Mouse (Mus musculus) lung, adult 18-20 months (tissue): ENCODE measurements at regions not wholly inside any gene's neighbourhood (a gene's known extent, or its start where the extent isn't known, plus 50 kb on each side); places are given as distances from the start of the nearest gene placed in this dataset.

Experiments used
- DNase-seq, 2 experiments: peaks; one replicate each; pipeline ENCODE4 v3.0.0; 2022; ENCODE audit warnings: mixed read lengths in 2 of 2

GRCm38 (mm10) chr13:112078088-112078487, 210.2 kb upstream of the Ankrd55 start:
- DNase-seq: no peak

GRCm38 (mm10) chr13:112081935-112082334, 206.3 kb upstream of the Ankrd55 start:
- no peak for DNase-seq

- peak in 1 of 2 experiments; percentile 6 for DNase-seq
Observed at GRCm38 (mm10) chr13:112084484-112085278, 203.6 kb upstream of the Ankrd55 start.

DNA sequence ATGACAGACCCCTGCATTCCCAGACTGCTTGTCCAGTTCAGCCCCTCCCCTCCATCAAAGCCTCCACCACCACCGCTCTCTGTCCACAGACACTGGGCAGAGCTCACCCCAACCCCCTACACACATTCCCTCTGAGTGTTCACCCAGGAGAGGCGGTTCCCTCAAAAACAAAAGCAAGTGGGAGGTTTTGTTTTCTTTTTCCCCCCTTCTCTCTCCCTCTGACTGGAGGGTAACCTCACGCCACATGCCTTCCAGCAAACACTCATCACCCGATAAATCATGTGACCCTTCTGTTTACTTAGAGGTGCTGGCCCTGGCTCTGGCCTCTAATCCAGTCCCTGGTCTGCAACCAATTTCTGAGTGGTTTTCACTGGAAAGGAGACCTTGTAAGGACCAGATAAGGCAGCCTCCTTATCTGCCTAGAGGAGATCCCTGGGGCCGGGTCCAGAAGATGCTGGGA, 199.9 kb upstream of the Ankrd55 start:
- DNase-seq: peak; percentile 59 to 69

- DNase-seq: no peak
Observed at GRCm38 (mm10) chr13:112090737-112091136, 197.5 kb upstream of the Ankrd55 start.

DNA sequence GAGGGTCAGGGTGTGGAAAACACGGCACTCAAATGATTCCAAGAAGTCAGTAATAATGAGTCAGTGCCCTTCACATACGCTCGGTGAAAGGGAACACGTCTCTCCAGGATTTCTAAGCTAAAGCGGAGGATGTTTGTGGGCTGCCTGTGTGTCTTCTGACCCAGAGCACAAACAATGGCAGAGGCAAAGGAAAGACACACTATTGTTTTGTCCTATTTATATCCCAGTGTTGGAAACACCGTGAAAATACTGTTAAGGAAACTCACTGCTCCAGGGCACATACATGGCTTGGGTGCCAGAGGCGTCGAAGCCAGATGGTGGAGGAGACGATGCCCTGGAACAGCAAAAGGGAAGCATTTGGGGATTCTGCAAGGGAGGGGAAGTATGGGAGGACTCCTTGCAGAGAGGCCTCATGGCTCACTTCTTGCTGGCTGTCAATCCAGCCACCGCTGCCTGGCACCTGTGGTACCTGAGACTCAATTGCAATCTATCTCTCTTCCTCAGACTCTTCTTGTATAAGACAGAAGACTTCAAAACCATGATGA, 192.6 kb upstream of the Ankrd55 start:
- DNase-seq: no peak

- DNase-seq: no peak
Observed at GRCm38 (mm10) chr13:112099953-112100591, 188.2 kb upstream of the Ankrd55 start.

GRCm38 (mm10) chr13:112100592-112101420, 187.4 kb upstream of the Ankrd55 start:
- peak; percentile 50 to 78 for DNase-seq

DNA sequence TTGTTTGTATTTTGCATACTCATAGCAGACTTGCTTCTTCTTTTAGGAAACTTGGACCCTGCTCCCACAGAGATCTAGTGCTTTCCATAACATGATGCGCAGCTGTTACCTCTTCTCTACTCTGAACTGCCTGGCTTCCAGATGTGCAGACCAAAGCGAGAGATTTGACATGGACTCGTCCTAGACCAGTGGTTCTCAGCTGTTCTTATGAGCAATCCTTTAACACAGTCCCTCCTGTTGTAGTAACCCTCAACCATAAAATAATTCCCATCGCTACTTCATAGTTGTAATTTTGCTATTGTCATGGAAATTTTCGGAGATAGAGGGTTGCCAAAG, 186.9 kb upstream of the Ankrd55 start:
- no peak for DNase-seq

- no peak for DNase-seq
Observed at GRCm38 (mm10) chr13:112105953-112106352, 182.3 kb upstream of the Ankrd55 start.

GRCm38 (mm10) chr13:112114741-112115201, 173.5 kb upstream of the Ankrd55 start:
- peak; percentile 17 to 23 for DNase-seq

DNA sequence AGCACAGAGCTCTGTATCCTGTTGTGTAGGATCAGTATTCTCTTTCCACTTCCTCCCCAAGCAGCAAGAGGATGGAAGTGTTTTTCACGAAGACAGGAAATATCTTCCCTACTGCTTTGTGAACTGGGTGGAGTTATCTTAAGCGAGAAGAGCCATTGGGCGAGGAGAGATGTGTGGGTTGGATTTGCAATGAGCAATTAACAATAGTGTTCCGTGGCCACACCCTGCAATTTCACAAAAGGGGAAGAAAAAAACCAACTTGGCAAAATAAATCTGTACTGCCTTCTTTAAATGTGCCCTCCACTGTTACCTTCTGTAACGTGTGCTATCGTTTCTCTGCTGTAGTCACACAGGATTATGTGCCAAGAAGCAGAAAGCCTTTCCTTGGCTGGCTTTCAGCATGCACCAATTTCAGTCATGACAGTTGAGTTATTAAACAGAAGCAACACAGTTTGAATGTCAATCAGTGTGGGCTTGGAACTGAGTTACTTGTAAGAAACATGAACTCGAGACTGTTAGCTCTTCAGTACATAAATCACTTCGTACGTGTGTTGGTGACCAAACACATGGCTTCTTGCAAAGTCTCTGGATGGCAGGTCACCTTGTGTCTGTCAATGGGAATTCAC, 172.0 kb upstream of the Ankrd55 start:
- DNase-seq: no peak

GRCm38 (mm10) chr13:112118564-112118963, 169.7 kb upstream of the Ankrd55 start:
- DNase-seq: peak; percentile 14 to 40

GRCm38 (mm10) chr13:112119611-112120041, 168.6 kb upstream of the Ankrd55 start:
- no peak for DNase-seq

GRCm38 (mm10) chr13:112120346-112120745, 167.9 kb upstream of the Ankrd55 start:
- DNase-seq: no peak

DNA sequence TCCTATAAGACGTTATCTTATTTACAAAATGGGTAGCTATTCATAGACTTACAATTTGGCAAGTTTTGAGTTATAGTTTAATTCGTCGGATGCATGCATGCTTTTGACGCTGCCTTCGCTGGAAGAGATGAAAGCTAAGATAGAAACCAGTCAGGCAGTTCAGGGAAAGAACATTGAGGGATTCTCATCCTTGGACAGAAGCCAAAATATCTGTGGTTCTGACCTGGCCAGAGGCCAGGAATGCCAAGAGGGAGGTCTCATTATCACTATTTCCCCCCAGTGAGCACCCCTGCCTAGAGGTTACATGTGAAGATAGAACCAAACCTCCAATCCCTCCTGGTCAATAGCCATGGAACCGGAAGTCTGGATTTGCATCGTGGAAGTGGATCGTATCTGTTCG, 167.1 kb upstream of the Ankrd55 start:
- DNase-seq: no peak

DNA sequence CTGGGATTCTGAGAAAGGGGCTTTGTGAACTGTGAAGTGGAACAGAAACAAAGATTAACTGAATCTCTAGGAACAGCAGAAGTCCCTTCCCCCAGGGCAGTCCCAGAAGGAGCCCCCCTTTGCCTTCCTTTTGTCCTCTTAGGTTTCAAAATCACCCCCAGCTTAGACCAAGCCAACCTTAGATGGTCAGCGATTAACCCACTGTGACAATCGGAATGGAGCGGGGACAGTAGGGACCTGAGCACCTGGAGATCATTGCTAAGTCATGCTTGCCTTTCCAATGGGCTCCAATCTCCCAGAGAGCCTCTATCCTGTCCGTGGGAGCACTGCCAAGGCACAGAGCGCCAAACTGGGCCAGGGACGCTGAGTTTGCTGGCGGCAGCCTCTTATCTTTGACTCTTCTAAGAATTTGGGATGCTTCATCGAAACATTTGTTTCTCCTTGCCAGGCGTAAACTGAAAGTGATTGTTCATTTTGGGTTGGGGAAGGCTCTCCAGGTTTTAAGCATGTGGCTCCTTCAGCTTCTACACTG, 165.3 kb upstream of the Ankrd55 start:
- no peak for DNase-seq

DNA sequence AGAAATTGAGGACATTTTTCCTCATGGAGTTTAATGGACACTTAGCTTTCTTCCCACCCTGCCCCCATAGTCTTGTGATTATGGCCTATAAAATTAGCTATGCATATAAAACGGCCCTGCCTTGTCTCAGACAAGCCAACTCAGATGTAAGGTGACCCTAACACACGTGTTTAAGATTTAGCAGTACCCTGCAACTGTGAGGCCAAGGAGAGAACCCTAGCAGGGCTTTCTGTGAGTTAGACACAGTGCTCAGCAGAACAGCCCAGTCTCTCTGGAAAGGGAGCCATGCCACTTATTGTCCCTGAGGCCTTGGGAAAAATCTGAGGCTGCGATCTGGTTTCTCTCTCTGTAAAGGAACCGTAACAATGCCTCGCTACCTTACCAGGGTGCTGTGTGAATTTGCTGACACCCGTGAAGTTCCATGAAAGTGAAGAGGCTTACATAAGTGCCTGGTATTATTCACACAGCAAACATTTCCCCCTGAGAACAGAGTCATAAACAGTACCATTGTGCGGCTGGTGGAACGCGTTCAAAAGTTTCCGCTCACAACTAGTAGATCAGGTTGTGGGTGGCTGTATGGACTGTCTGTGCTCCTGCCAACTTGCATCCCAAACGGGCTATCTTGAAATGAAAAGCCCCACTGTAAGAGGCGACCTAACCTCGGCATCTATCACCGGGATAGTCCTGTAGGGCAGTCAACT, 162.3 kb upstream of the Ankrd55 start:
- peak; percentile 38 to 54 for DNase-seq

GRCm38 (mm10) chr13:112130220-112130619, 158.0 kb upstream of the Ankrd55 start:
- peak in 1 of 2 experiments; percentile 34 for DNase-seq

- DNase-seq: no peak
Observed at GRCm38 (mm10) chr13:112130774-112131173, 157.5 kb upstream of the Ankrd55 start.

DNA sequence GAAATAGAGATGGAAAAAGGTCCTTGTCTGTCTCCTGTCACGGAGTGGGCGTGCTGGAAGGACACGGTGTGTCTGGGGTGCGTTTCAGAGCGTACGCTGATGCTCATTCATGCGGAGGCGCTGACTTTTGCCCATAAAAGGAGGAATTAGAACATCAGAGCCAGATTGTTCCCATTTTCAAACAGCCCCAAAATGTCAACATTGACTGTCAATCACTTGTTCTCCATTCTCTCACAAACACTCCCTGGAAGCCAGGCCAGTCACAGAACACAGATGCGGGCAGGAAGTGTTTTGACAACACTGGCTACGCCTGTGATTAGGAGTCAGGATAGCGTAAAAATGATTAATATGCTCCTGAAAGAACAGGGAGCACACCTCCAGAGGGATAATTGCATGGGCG, 157.1 kb upstream of the Ankrd55 start:
- DNase-seq: peak; percentile 28 to 42
